Comparison of ENCODE assay signal across 30 mouse cellular contexts in genomic region chr15:26578500-26578899, GRCm38 (mm10).
"Had no signal": no experiment of that assay in that cellular context is flagged by ENCODE, and none has a peak within 500 bp of the region (broad histone marks: within the 10 kb centered on the region; RNA-seq: fewer than 3 reads in every experiment).

No protein-coding gene starts in this region.

- H3K27ac ChIP-seq: left cerebral cortex, adult 2 months; limb, embryonic 12.5 days; limb, embryonic 13.5 days; limb, embryonic 15.5 days; liver, embryonic 12.5 days; liver, embryonic 13.5 days; liver, embryonic 14.5 days; liver, embryonic 15.5 days; lung, embryonic 15.5 days; macrophage; midbrain, embryonic 10.5 days; midbrain, embryonic 12.5 days; midbrain, embryonic 13.5 days; midbrain, embryonic 15.5 days; neural tube, embryonic 12.5 days had no signal

- H3K36me3 ChIP-seq: limb, embryonic 12.5 days; limb, embryonic 13.5 days; limb, embryonic 15.5 days; liver, embryonic 12.5 days; liver, embryonic 13.5 days; liver, embryonic 15.5 days; lung, embryonic 15.5 days; midbrain, embryonic 10.5 days; midbrain, embryonic 12.5 days; midbrain, embryonic 13.5 days; midbrain, embryonic 15.5 days; neural tube, embryonic 12.5 days had no signal

- H3K27me3 ChIP-seq: limb, embryonic 12.5 days; limb, embryonic 13.5 days; limb, embryonic 15.5 days; liver, embryonic 12.5 days; liver, embryonic 13.5 days; liver, embryonic 15.5 days; lung, embryonic 15.5 days; megakaryocyte, embryonic 14.5 days; midbrain, embryonic 12.5 days; midbrain, embryonic 13.5 days; midbrain, embryonic 15.5 days; neural tube, embryonic 12.5 days had no signal

- DNase-seq: left cerebral cortex, postnatal 4 days; liver; liver, embryonic 13.5 days; liver, postnatal 0 days; lung, adult 18-20 months; lung, adult 2 months; lung, embryonic 14.5 days; lung, postnatal 10 days; lung, postnatal 14 days; lung, postnatal 36 days; lung, postnatal 4 days; midbrain, embryonic 14.5 days had no signal

- ATAC-seq: liver, embryonic 12.5 days; liver, postnatal 0 days; lung, postnatal 0 days; midbrain, embryonic 13.5 days; midbrain, embryonic 15.5 days; midbrain, embryonic 16.5 days had no signal

- H3K9me3 ChIP-seq: limb, embryonic 12.5 days; limb, embryonic 13.5 days; limb, embryonic 15.5 days; liver, embryonic 12.5 days; liver, embryonic 13.5 days; liver, embryonic 15.5 days; lung, embryonic 15.5 days; megakaryocyte, embryonic 14.5 days; midbrain, embryonic 10.5 days; midbrain, embryonic 12.5 days; midbrain, embryonic 13.5 days; midbrain, embryonic 15.5 days; neural tube, embryonic 12.5 days had no signal

- H3K4me1 ChIP-seq: limb, embryonic 12.5 days; limb, embryonic 15.5 days; liver, embryonic 12.5 days; liver, embryonic 13.5 days; liver, embryonic 15.5 days; megakaryocyte, embryonic 14.5 days; midbrain, embryonic 10.5 days; midbrain, embryonic 12.5 days; midbrain, embryonic 13.5 days; midbrain, embryonic 15.5 days; neural tube, embryonic 12.5 days had no signal

- H3K4me3 ChIP-seq: left cerebral cortex, adult 2 months; limb, embryonic 12.5 days; limb, embryonic 13.5 days; limb, embryonic 15.5 days; liver, embryonic 12.5 days; liver, embryonic 13.5 days; liver, embryonic 15.5 days; lung, embryonic 15.5 days; megakaryocyte, embryonic 14.5 days; midbrain, embryonic 10.5 days; midbrain, embryonic 12.5 days; midbrain, embryonic 13.5 days; midbrain, embryonic 15.5 days; myocyte; neural tube, embryonic 12.5 days had no signal
